Mouse (Mus musculus) spleen, adult 2 months (tissue): ENCODE results near the gene Ibtk. TPM values are rescaled to one million over a fixed set of nuclear protein-coding genes. Genes with fewer than 3 reads are reported as not detected.

ENCODE experiments used
- DNase-seq, 2 experiments: peaks; one replicate each; pipeline versions ENCODE4 v3.0.0 to v3.0.0-alpha.2; 2012 to 2021; ENCODE audit warnings: low spot score in 2 of 2, low read depth in 1 of 2
- H3K27ac ChIP-seq: fragments of 200-500 bp; 2 replicates; pipeline ENCODE4 v1.5.1; 2012; ENCODE audit warnings: low read length, inconsistent platforms; ENCODE audit not compliant: insufficient read depth
- H3K27me3 ChIP-seq: fragments of 200-500 bp; 2 replicates; pipeline ENCODE4 v1.6.1; 2012; ENCODE audit warnings: mild to moderate bottlenecking, moderate library complexity, low read length, inconsistent platforms; ENCODE audit not compliant: control insufficient read depth, insufficient read depth
- H3K36me3 ChIP-seq: fragments of 200-500 bp; 2 replicates; pipeline ENCODE4 v1.6.1; 2012; ENCODE audit warnings: mild to moderate bottlenecking, low read length, inconsistent platforms; ENCODE audit not compliant: control insufficient read depth, insufficient read depth
- H3K4me1 ChIP-seq: fragments of 200-500 bp; 2 replicates; pipeline ENCODE4 v1.6.1; 2011; ENCODE audit warnings: inconsistent platforms; ENCODE audit not compliant: control insufficient read depth, insufficient read depth, insufficient read length
- H3K4me3 ChIP-seq: fragments of 200-500 bp; 2 replicates; pipeline ENCODE4 v1.5.1; 2011; ENCODE audit warnings: mild to moderate bottlenecking, inconsistent platforms; ENCODE audit not compliant: insufficient read depth, insufficient read length; ENCODE audit errors: extremely low read depth
- CTCF ChIP-seq: fragments of 200-500 bp; IDR thresholded peaks from 2 replicates; pipeline ENCODE4 v1.5.1; 2011; ENCODE audit warnings: mild to moderate bottlenecking, inconsistent platforms; ENCODE audit not compliant: insufficient read depth, insufficient read length, insufficient replicate concordance; ENCODE audit errors: extremely low read depth
- POLR2A ChIP-seq: fragments of 200-500 bp; IDR thresholded peaks from 2 replicates; pipeline ENCODE4 v1.6.1; 2011; ENCODE audit warnings: low read depth, low read length, inconsistent platforms
- WGBS: fragments of 180-500 bp; shearing (Covaris S2); methylation state at CpG from one replicate; pipeline ENCODE4 v1.1.7; 2018; 5-methylcytosine and 5-hydroxymethylcytosine counted together
- polyA plus RNA-seq: library from polyadenylated mRNA; depleted of rRNA; stranded (reverse); fragments of >200 nt; gene quantifications from 2 replicates; pipeline ENCODE4 v1.2.3, GENCODE M21; 2012

Ibtk gene
- polyA plus RNA-seq, 1 experiment: 4.3 TPM

- TF ChIP-seq CTCF: no peak
- TF ChIP-seq POLR2A: no peak
- Histone ChIP-seq H3K36me3 (no peaks in the 10 kb centered on the region), H3K4me1 (no peaks in the 10 kb centered on the region), H3K27me3 (no peaks in the 10 kb centered on the region), H3K4me3 (no peak overlapping the region), H3K27ac (no peak overlapping the region)
- 80% methylated on average over 4 of the region's 4 CpGs for WGBS
- DNase-seq: no peak
Measured at GRCm38 (mm10) chr9:85770369-85770768, 21.2 kb upstream of the Ibtk start.

GRCm38 (mm10) chr9:85769057-85769789 lies 20.1 kb upstream of the Ibtk start:
- DNase-seq: no peak
- WGBS: 62% methylated on average over 12 of the region's 12 CpGs
- H3K27me3 ChIP-seq: no peaks in the 10 kb centered on the region
- TF ChIP-seq CTCF (no peak), POLR2A (no peak)
- H3K4me3 ChIP-seq: no peak overlapping the region
- H3K27ac ChIP-seq: no peak overlapping the region
- H3K4me1 ChIP-seq: no peaks in the 10 kb centered on the region
- no peaks in the 10 kb centered on the region for H3K36me3 ChIP-seq

- Histone ChIP-seq H3K4me3 (no peak overlapping the region), H3K4me1 (no peaks in the 10 kb centered on the region), H3K36me3 (no peaks in the 10 kb centered on the region), H3K27ac (no peak overlapping the region), H3K27me3 (no peaks in the 10 kb centered on the region)
- TF ChIP-seq POLR2A (no peak), CTCF (no peak)
- 92% methylated on average over 2 of the region's 2 CpGs for WGBS
- DNase-seq: no peak
Measured at GRCm38 (mm10) chr9:85767255-85767654, 18.1 kb upstream of the Ibtk start.

GRCm38 (mm10) chr9:85762476-85762875 lies 13.3 kb upstream of the Ibtk start:
- no peaks in the 10 kb centered on the region for H3K36me3 ChIP-seq
- H3K4me3 ChIP-seq: no peak overlapping the region
- TF ChIP-seq CTCF: no peak
- no peak for TF ChIP-seq POLR2A
- no peak overlapping the region for H3K27ac ChIP-seq
- WGBS: 95% methylated on average over 1 of the region's 1 CpGs
- no peak for DNase-seq
- no peaks in the 10 kb centered on the region for H3K27me3 ChIP-seq
- H3K4me1 ChIP-seq: peaks cover 3% of the 10 kb centered on the region; the same call in 1 of the 2 replicates

GRCm38 (mm10) chr9:85750797-85751196 lies 1.7 kb upstream of the Ibtk start:
- H3K4me3 ChIP-seq: no peak overlapping the region
- H3K36me3 ChIP-seq: no peaks in the 10 kb centered on the region
- no peaks in the 10 kb centered on the region; the same call in 1 of the 2 replicates for H3K4me1 ChIP-seq
- H3K27ac ChIP-seq: no peak overlapping the region; the same call in 1 of the 2 replicates
- TF ChIP-seq POLR2A: no peak
- no peak for TF ChIP-seq CTCF
- no peak for DNase-seq
- no peaks in the 10 kb centered on the region for H3K27me3 ChIP-seq
- WGBS: 75% methylated on average over 7 of the region's 7 CpGs

- no peak for DNase-seq
Measured at GRCm38 (mm10) chr9:85749922-85750509, 882 bp upstream of the Ibtk start.

More at GRCm38 (mm10) chr9:85749922-85750509, 882 bp upstream of the Ibtk start:
- Histone ChIP-seq H3K36me3 (no peaks in the 10 kb centered on the region), H3K27ac (peak overlapping the region; percentile 95), H3K4me3 (peak overlapping the region; percentile 87), H3K4me1 (no peaks in the 10 kb centered on the region; the same call in 1 of the 2 replicates), H3K27me3 (no peaks in the 10 kb centered on the region)
- 19% methylated on average over 5 of the region's 5 CpGs for WGBS
- TF ChIP-seq POLR2A: no peak
- no peak for TF ChIP-seq CTCF
